Mouse (Mus musculus) kidney, adult 8-10 months (tissue): Measurements from ENCODE around the gene Lmod2.

ENCODE experiments used
- DNase-seq, 2 experiments: peaks; one replicate each; pipeline ENCODE4 v3.0.0; 2022

Gene Lmod2

DNA sequence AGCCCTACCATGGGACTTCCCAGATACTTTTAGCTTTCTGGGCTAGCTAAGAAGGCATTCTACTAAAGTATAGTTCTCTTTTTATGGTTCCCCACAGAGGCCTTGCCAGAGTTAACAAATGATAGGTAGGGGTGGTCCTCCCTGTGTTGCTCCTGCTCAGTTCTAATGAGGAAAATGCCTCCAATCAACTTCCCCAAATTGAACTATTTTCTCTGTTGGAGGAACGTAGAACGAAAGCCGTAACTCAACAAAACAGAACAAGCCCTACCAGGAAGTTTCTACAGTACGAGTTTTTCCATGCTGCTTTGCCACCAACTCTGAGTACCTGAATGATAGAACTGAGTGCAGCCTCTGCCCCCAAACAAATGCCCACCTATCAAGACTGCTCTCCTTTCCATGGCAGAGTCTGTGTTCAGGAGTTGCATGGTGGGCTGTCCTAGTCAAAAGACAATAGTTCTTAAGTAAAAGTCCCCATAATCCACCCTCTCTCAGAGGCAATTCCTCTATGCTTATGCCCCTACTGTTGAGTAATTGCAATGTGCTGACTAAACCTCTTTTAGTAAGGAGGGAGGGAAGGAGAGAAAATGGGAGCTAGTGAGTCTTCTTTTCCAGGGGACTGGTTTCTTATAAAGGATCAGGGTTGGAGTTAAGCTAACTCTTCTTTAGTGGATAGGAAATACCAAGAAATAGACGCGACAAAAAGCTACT lies 47.9 kb downstream of the Lmod2 start:
- no peak for DNase-seq

DNA sequence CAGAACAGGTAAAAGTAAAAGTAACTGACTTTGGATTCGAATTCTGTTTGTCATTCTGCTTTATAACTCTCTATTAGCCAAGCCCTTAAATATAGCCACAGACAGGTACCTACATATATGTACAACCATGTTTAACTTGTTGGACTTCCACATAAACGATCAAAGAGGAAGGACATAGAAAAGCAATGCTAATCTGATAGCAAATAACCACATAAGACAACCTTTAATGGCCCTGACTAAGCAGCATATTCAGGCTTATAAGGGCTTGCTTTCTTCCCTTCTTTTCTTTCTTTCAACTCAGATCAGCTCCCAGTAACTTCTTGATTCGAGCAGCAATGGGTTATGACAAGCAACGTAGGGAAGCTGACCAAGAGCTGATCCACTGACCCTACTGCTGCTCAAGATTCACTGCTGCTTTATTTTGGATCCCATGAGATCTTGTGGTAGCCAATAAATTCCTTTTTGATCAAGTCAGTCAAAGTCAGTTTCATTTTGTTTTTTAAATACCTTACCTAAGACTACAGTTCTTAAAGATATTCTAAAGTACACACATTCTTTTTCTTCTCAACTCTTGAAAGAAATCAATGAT lies 49.6 kb downstream of the Lmod2 start:
- DNase-seq, result no peak

DNA sequence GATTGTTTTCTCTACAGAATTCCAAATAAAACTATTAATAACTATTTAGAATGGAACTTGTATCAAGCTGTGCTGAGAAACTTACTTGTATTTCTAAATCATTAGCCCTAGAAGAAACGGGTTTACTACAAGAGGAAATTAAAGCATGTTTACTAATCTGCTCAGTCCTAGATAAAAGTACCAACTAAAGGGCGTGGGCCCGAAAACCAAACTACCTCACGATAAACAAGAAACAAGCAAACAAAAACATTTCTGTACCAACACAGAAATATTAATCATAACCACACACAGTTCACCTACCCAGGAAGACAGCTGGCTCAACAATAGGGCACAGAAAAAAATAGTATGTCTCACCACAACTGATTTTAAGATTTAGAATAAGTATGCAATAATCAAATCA lies 50.8 kb downstream of the Lmod2 start:
- no peak for DNase-seq

DNA sequence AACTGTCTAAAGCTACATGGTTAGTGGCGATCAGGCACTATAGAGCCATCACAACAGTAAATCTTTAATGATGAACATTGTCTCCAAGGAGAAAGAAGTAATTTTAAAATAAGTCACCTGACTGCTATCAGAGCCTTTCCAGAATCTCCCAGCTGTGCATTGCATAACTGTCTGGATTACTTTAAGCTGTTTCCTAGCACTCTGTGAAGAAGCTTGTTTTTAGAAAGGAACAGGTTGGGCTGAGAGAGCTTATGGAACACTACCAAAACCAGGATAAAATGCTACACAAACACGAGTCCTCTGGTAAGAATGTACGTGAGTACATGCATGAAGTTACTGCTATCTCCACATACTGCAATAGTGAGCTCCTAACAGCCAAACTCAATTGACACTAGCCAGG lies 53.2 kb downstream of the Lmod2 start:
- no peak for DNase-seq

DNA sequence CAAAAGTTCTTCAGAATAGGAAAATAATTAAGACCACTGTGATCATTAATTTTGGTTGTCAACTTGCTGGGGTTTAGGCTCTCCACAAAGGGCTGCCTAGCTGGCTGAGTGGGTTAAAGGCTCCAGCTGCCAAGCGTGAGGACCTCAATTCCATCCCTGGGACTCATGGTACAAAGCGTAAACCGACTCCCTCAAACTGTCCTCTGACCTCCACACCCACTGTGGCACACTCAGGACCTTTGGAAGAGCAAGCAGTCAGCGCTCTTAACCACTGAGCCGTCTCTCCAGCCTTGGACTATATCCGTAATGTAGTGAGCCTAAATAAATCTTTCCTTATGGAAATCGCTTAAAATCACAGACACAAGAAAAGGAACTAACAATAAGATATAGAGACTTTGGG lies 54.0 kb downstream of the Lmod2 start:
- DNase-seq, result peak in 1 of 2 experiments; percentile 38
